Mouse (Mus musculus) kidney, embryonic 16.5 days (tissue): ENCODE results near the gene Rab12. TPM values are rescaled to one million over a fixed set of nuclear protein-coding genes. Genes with fewer than 3 reads are reported as not detected.
A peak's percentile ranks its signal among the peaks of the same experiment; 100 is the strongest.

Source experiments
- ATAC-seq: fragments of 200-750 bp; cut with Nextera tagmentation; 2 replicates; pipeline ENCODE4 v1.8.0; 2017; ENCODE audit warnings: moderate TSS enrichment; ENCODE audit not compliant: low FRiP score, low TSS enrichment
- H3K27ac ChIP-seq: fragments of 300-500 bp; sonication (generic); 2 replicates; pipeline ENCODE4 v1.5.1; 2014; ENCODE audit warnings: low read length
- H3K27me3 ChIP-seq: fragments of 300-500 bp; sonication (generic); 2 replicates; pipeline ENCODE4 v1.6.1; 2014; ENCODE audit warnings: low read length, control low read depth, mixed read lengths; ENCODE audit not compliant: insufficient read depth
- H3K36me3 ChIP-seq: fragments of 300-500 bp; sonication (generic); 2 replicates; pipeline ENCODE4 v1.6.1; 2014; ENCODE audit warnings: low read length, control low read depth, mixed read lengths; ENCODE audit not compliant: insufficient read depth
- H3K4me1 ChIP-seq: fragments of 300-500 bp; sonication (generic); 2 replicates; pipeline ENCODE4 v1.6.1; 2014; ENCODE audit warnings: low read length, control low read depth, mixed read lengths; ENCODE audit not compliant: insufficient read depth
- H3K4me2 ChIP-seq: fragments of 300-500 bp; sonication (generic); replicated peaks from 2 replicates; pipeline ENCODE4 v1.6.1; 2014; ENCODE audit warnings: low read depth, low read length
- H3K4me3 ChIP-seq: fragments of 300-500 bp; sonication (generic); 2 replicates; pipeline ENCODE4 v1.5.1; 2014; ENCODE audit warnings: mild to moderate bottlenecking, low read length
- H3K9ac ChIP-seq: fragments of 300-500 bp; sonication (generic); replicated peaks from 2 replicates; pipeline ENCODE4 v1.6.1; 2014; ENCODE audit warnings: low read length
- H3K9me3 ChIP-seq: fragments of 300-500 bp; sonication (generic); 2 replicates; pipeline ENCODE4 v1.6.1; 2016; ENCODE audit warnings: low read length, control low read depth
- WGBS: fragments of 180-500 bp; shearing (Covaris S2); extraction: QIAGEN DNeasy Blood & Tissue Kit; methylation state at CpG from one replicate; pipeline ENCODE4 v1.1.7; 2014; 5-methylcytosine and 5-hydroxymethylcytosine counted together
- polyA plus RNA-seq: library from polyadenylated mRNA; unstranded; fragments of >200 nt; fragmentation: Nextera tagmentation; extraction: Ambion mirVana; gene quantifications from 2 replicates; pipeline ENCODE4 v1.2.1, GENCODE M21; 2015

Gene Rab12
- polyA plus RNA-seq, 1 experiment from 2014 or later = 35.9 TPM

GRCm38 (mm10) chr17:66450526-66451070, 68.9 kb downstream of the Rab12 start:
- WGBS = 2% methylated on average over 18 of the region's 18 CpGs
- peak overlapping the region; percentile 99 for H3K4me2 ChIP-seq

GRCm38 (mm10) chr17:66449460-66450341, 69.8 kb downstream of the Rab12 start, which contains the start of gene Mtcl1:
Mtcl1 (minus strand) TSS chr17:66449750.
- Histone ChIP-seq H3K27me3 (peaks cover 20% of the 10 kb centered on the region), H3K9me3 (no peaks in the 10 kb centered on the region), H3K27ac (peak within 1 kb of the TSS; percentile 82), H3K9ac (peak within 1 kb of the TSS; percentile 84), H3K4me2 (peak within 1 kb of the TSS; percentile 99), H3K36me3 (no peaks in the 10 kb centered on the region), H3K4me1 (peaks cover 41% of the 10 kb centered on the region), H3K4me3 (peak within 1 kb of the TSS; percentile 76)
- under 1% methylated on average over 72 of the region's 76 CpGs for WGBS
- ATAC-seq = peak; percentile 85

More at GRCm38 (mm10) chr17:66450526-66451070, 68.9 kb downstream of the Rab12 start:
- no peaks in the 10 kb centered on the region for H3K9me3 ChIP-seq
- 0 out of 2 replicates have a peak overlapping the region, but pooled peaks have one; percentile 82 for H3K27ac ChIP-seq
- H3K36me3 ChIP-seq = no peaks in the 10 kb centered on the region
- peaks cover 20% of the 10 kb centered on the region for H3K27me3 ChIP-seq
- H3K4me3 ChIP-seq = peak overlapping the region; percentile 76
- ATAC-seq = no peak
- peaks cover 39% of the 10 kb centered on the region for H3K4me1 ChIP-seq
- peak overlapping the region; percentile 84 for H3K9ac ChIP-seq

- Histone ChIP-seq H3K36me3 (no peaks in the 10 kb centered on the region), H3K27me3 (peaks cover 20% of the 10 kb centered on the region), H3K4me2 (peak overlapping the region; percentile 99), H3K9ac (peak overlapping the region; percentile 84), H3K9me3 (no peaks in the 10 kb centered on the region), H3K4me3 (peak overlapping the region; percentile 76), H3K27ac (peak overlapping the region; percentile 82), H3K4me1 (peaks cover 41% of the 10 kb centered on the region)
- under 1% methylated on average over 115 of the region's 136 CpGs for WGBS
- ATAC-seq = peak; percentile 26
Observed at GRCm38 (mm10) chr17:66448421-66449405, 70.8 kb downstream of the Rab12 start.

- Histone ChIP-seq H3K36me3 (no peaks in the 10 kb centered on the region), H3K9me3 (no peaks in the 10 kb centered on the region), H3K4me1 (peaks cover 41% of the 10 kb centered on the region), H3K27me3 (peaks cover 20% of the 10 kb centered on the region), H3K4me2 (peak overlapping the region; percentile 99), H3K9ac (peak overlapping the region; percentile 84), H3K27ac (no peak overlapping the region), H3K4me3 (peak overlapping the region; percentile 76)
- WGBS = 3% methylated on average over 13 of the region's 13 CpGs
- no peak for ATAC-seq
Observed at GRCm38 (mm10) chr17:66447978-66448377, 71.6 kb downstream of the Rab12 start.

GRCm38 (mm10) chr17:66447007-66447312, 72.6 kb downstream of the Rab12 start:
- H3K36me3 ChIP-seq = no peaks in the 10 kb centered on the region
- no peak for ATAC-seq
- no peak overlapping the region for H3K9ac ChIP-seq
- WGBS = 64% methylated on average over 7 of the region's 7 CpGs
- peaks cover 14% of the 10 kb centered on the region for H3K27me3 ChIP-seq
- no peak overlapping the region for H3K27ac ChIP-seq
- peak overlapping the region; percentile 99 for H3K4me2 ChIP-seq
- peaks cover 41% of the 10 kb centered on the region for H3K4me1 ChIP-seq
- H3K4me3 ChIP-seq = peak overlapping the region; percentile 76
- H3K9me3 ChIP-seq = no peaks in the 10 kb centered on the region

GRCm38 (mm10) chr17:66446196-66447006, 73.1 kb downstream of the Rab12 start:
- 56% methylated on average over 7 of the region's 7 CpGs for WGBS
- ATAC-seq = no peak
- no peak overlapping the region for H3K27ac ChIP-seq
- no peaks in the 10 kb centered on the region for H3K9me3 ChIP-seq
- H3K4me1 ChIP-seq = peaks cover 42% of the 10 kb centered on the region
- peak overlapping the region; percentile 99 for H3K4me2 ChIP-seq
- no peaks in the 10 kb centered on the region for H3K36me3 ChIP-seq
- peak overlapping the region; percentile 76; the same call in 1 of the 2 replicates for H3K4me3 ChIP-seq
- H3K9ac ChIP-seq = 0 out of 2 replicates have a peak overlapping the region, but pooled peaks have one; percentile 16
- H3K27me3 ChIP-seq = peaks cover 9% of the 10 kb centered on the region

Other genes with a start within 250 kb of the Rab12 start
- 5.0 and 5.2 TPM in 2 replicates for gene Mtcl1, start 70.0 kb downstream of the Rab12 start, polyA plus RNA-seq
- gene Themis3, start 74.9 kb upstream of the Rab12 start, polyA plus RNA-seq = 0.10 and 0.18 TPM in 2 replicates